Mouse (Mus musculus) cerebellum, postnatal 14 days (tissue): ENCODE measurements at regions not wholly inside any gene's neighbourhood (a gene's known extent, or its start where the extent isn't known, plus 50 kb on each side); places are given as distances from the start of the nearest gene placed in this dataset.
"Not testable (repeated sequence)": the region's sequence is repeated elsewhere in the genome, so short reads cannot be mapped to it uniquely, and the experiment has no call there.

Experiments used
- DNase-seq, 2 experiments: peaks; one replicate each; pipeline ENCODE4 v3.0.0; 2021; ENCODE audit warnings: mixed read lengths in 2 of 2

DNA sequence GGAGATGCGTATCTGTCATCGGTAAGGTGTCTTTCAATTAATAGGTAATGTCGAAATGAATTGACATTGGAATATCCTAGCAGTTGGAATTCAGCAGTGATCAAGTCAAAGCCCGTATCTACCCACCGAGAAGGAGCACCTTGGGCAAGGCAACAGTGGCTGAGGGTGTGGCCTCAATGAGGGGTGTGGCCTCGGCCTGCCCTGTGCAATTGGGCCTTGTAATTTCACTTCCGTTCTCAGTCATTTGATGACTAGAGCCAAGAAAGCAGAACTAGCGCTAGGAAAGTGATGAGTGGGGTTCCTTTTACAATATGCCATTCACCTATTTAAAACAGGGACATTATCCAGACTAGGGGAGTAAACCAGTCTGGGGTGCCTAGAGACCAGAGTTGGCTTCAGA, 77.6 kb downstream of the Elovl4 start:
- no peak for DNase-seq

DNA sequence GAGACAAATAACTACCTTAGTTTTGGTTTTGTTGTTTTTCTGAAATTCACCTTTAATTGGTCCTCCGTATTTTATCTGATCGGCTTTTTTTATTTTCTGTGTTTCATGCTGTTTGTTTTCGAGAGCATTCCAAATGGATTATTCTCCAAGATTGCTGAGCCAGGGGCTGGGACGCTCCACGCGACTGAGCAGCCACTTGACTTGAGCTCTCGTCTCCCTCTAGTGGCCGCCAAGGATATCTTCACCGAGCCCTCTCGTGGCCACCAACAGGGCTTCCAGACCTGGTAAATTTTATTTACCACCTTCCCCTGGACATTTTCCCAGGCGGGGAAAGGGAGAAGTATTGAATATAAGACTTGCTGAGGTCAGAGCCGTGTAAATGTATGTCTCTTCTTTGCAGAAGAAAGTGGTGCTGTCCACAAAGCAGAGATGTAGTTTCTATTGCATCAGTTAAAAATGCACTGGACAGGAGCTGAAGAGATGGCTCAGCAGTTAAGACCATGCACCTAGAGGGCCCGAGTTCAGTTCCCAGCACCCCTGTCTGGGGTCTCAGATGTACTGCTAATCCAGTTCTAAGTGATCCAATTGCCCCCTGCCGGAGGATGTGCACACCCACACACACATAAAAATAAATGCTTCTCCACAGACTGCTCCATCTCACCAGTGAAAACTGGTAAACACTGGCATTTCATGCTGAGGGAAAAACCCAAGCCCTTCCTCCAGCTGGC, 78.5 kb downstream of the Elovl4 start:
- DNase-seq, result peak; percentile 84 to 88

DNA sequence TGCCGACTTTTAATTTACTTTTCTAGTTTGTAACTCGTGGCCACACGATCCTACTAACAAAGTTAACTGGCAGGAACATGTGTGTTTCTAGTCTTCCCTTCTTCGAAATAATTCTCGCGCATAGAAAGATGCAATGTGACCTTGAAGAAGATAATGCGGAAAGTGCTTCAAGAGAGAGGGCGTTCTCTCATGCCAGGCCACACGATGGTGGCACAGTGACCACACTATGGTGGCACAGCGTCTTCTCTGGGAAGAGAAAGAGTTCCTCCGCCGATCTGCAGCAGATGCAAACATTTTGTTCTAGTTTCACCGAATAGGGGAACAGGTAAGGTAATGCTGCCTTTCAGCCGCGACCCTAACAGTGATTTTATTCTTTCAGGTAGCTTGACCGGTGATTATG, 79.1 kb downstream of the Elovl4 start:
- DNase-seq, result peak in 1 of 2 experiments; percentile 18

DNA sequence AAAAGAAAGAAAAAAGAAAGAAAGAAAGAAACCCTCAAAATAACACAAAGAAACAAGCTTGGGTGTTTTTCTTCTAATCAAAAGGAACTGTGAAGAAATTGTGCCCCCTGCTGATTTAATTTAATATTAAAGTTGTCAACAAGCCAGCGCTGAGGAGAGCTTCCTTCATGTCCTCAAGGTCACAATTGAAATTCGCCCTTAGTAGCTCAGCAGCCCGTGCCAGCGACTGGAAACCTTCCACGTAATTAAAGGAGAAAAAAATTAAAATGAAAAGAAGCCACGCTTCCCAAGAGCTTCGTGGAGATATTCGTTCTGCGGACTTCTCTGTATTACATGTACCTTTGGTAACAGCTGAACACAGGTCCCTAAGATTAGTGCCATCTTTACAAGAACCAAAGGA, 80.0 kb downstream of the Elovl4 start:
- DNase-seq, result peak; percentile 34 to 45

DNA sequence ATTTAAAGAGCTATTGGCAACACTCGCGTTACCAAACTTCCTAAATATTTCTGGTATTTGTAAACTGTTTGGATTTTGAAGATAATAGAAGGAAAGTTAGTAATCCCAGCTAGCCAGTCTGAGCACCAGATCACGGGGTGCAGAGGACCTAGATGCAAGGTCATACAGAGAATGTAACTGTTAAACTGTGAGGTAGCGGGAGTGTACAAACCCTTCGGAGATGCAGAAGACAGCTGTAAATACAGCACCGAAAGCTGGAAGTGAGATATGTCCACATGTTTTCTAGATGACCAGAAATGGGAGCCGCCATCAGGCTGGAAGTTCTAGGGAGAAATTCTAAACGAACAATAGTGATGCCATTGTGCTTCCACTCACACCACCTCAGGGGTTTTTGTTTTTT, 80.5 kb downstream of the Elovl4 start:
- DNase-seq, result no peak

DNA sequence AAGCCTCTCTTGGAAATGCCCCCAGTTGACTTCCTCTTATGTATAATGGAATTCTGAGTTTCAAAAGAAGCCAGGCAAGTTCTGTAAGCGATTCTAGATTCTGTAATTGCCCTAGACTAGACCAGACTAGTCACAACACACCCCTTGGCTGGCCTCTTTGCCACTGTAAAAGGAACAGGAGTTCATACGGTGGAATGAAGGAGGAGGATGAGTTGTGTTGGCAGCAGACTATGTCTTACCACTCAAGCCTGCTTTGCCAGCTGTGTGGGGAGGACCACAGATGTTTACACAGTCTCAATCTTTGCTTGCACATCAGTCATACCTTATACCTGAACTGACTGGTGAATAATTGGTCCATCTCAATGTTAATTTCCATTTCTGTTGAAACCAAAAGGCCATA, 85.1 kb downstream of the Elovl4 start:
- DNase-seq, result no peak

DNA sequence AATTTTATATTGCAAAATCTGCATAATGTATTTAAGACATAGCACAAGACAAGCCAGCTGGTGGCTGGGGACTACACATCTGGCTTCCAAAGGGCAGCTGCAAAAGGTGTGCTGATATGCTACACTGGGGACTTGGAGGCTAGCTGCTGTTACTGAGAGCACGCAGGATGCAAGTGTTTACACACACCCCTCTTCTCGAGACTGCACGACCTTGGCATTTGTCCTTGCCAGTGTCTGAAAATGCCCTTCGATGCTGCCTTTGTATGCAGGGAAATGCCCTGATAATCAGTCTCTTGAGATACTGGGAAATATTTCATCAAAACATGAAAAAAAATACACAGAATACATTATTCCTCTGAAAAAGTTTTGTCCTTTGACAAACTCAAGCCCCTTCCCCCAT, 86.3 kb downstream of the Elovl4 start:
- DNase-seq, result no peak

DNA sequence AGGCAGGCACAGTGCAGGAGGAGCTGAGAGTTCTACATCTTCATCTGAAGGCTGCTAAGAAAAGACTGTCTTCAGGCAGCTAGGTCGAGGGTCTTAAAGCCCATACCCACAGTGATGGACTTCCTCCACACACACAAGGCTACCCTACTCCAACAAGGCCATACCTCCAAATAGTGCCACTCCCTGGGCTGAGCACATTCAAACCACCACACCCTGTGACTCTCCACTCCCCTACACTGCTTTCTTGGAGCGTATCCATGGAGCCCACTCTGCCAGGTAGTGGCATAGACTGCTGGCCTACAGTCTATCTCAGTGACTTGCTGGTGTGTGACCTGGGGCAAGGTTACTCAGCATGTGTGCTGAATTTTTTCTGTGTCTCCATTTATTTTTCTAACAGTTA, 88.0 kb downstream of the Elovl4 start:
- DNase-seq, result not testable (repeated sequence)

DNA sequence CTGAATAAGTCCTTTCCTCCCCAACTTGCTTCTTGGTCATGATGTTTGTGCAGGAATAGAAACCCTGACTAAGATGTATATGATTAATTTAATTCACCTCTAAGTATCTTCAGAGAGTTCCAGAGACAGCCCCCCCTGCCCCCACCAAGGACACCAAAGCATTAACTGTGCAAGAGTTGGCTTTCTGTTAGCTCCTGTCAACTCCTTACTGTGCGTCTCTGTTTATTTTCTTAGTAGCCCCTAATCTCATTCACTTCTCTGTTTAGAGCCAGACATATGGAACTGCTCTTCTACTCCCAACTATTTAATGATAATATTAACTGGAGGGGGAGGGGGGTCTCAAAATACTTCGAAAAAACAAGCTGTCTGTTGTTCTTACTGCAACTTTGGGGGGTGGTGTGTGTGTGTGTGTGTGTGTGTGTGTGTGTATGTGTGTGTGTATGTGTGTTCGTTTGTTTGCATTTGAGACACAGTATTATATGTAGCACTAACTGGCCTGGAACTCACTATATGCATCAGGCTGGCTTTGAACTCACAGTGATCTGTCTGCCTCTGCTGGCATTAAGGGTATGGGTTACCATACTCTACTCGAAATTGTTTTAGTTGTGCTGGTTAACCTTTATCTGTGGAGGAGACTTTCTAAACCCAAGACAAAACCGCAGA, 89.8 kb downstream of the Elovl4 start:
- no peak for DNase-seq

DNA sequence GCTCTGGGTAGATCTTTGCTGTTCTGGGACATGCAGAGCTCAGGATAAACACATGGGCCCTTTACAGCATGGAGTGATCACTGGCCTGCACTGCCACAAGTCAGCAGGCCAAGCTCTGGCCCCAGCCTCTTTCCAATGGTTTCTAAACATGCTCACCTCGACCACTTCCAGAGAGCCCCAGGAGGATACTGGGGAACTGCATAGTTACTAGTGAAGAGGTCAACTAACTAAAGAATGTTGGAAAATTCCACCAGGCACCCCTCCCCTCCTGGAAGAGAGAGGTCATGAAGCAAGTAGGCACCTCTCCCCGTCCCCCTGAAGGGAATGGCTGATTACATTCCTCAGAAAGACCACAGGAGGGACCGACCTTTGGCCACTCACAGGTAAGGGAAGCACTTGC, 98.7 kb downstream of the Elovl4 start:
- no peak for DNase-seq

DNA sequence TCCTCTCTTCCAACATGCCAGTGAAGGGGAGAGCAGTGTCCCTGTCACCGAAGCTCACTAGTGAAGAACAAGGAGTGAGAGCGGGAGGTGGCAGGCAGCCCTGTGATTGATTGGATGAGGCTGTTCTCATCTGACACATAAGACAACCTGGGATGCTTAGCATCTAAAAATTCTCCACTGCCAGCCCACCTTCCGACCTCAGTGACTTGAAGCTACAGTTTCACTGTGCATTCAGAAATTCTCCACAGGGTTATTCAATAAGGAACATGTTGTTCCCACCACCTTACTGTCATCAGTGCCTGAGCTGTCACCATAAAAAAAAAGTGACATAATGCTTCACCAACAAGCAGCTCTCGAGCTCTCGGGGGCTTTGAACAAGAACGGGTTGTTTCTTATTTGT, 100.0 kb downstream of the Elovl4 start:
- DNase-seq, result no peak

DNA sequence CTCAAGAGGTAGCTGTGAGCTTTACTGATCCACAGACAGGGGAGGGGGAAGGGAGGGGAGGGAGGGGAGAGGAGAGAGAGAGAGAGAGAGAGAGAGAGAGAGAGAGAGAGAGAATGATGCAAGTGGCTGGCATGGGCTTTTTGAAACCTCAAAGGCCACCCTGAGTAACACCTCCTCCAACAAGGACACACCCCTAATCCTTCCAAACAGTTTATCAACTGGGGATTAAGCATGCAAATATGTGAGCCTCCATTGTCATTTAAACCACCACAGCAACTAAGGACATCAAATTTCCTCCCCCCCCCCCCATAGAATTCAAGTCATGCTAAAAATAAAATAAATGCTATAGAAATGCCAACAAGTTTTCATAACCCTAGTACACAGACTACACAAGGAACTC, 101.9 kb downstream of the Elovl4 start:
- DNase-seq, result no peak

DNA sequence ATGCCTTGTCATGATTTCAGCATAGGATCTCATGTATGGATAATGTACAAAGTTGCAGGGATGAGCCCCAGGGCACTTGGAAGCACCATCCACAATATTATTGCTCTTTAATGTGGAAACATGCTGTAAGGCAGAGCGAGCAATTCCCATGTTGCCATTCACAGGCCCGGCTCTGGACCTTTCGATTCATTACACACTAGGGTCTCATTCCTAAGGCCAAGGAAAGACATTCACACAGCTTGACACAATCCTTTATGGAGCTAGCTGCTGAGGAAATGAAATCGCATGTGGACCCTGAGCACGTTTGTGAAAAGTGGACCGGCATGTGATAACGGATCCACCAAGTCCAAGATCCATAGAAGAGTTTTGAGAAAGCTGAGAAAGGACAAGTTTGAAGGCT, 105.2 kb downstream of the Elovl4 start:
- DNase-seq, result no peak

DNA sequence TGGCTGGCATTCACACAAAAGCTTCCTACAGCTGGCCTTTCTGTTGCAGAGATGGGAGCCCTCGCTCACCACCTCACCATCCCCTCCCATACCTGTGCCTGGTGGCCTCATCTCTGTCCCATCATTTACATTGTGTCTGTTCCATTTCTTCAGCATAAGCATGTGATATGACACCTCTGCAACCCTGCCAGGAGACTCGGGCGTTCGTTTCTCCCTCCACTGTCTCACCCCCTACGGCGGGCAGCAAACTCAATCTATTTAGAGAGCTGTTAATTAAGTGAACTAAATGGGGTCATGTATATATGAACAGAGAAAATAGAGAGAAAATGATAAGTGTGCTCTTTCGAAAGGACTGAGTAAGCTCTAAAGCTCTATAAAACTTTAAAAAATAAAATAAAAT, 106.0 kb downstream of the Elovl4 start:
- no peak for DNase-seq

DNA sequence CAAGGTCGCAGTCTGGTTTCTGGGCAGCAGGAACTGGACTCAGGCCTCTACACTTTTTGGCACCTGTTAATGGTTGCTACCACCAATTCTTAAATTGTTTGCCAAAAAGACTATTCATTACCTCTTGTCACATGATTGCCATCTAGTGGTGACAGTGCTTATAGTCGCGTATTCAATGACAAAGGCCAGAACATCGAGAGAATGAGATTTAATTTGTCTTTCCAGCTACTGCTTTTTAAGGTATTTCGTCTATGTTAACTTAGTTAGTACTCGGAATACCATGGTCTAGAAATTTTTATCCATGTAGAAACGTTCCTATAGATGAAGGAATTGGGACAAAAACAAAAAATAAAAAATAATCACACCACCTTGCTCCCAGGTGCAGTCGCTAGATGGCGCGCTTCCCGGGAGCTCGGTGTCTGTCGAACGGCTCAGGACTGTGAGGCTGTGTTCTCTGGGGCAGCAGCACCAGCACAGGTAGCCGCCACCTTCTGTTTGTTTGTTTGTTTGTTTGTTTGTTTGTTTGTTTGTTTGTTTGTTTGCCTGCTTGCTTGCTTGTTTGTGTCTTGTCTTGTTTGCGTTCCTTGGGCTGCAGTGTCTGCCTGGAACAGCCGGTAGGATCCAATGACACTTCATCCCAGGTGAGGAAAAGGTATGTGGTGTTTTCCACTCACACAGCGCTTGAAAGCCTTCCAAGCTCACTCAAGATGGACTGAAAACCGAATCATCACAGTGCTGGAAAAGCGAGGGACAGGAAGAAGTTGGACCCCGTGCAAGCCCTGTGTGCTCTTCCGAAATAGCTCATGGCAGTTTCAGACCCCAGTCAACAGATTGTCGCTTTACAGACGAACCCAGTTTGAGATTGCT, 114.5 kb downstream of the Elovl4 start:
- peak; percentile 88 to 92 for DNase-seq
